Mouse (Mus musculus) layer of hippocampus, postnatal 25 days (tissue): ENCODE measurements at regions not wholly inside any gene's neighbourhood (a gene's known extent, or its start where the extent isn't known, plus 50 kb on each side); places are given as distances from the start of the nearest gene placed in this dataset.
"Not testable (repeated sequence)": the region's sequence is repeated elsewhere in the genome, so short reads cannot be mapped to it uniquely, and the experiment has no call there.

ENCODE experiments used
- DNase-seq, 2 experiments: peaks; one replicate each; pipeline ENCODE4 v3.0.0; 2022; ENCODE audit warnings: mixed read lengths in 2 of 2, low spot score in 1 of 2; ENCODE audit errors: extremely low spot score in 1 of 2

GRCm38 (mm10) chr6:114538185-114538584 is 104.7 kb upstream of the Atg7 start:
- DNase-seq: not testable (repeated sequence)

DNA sequence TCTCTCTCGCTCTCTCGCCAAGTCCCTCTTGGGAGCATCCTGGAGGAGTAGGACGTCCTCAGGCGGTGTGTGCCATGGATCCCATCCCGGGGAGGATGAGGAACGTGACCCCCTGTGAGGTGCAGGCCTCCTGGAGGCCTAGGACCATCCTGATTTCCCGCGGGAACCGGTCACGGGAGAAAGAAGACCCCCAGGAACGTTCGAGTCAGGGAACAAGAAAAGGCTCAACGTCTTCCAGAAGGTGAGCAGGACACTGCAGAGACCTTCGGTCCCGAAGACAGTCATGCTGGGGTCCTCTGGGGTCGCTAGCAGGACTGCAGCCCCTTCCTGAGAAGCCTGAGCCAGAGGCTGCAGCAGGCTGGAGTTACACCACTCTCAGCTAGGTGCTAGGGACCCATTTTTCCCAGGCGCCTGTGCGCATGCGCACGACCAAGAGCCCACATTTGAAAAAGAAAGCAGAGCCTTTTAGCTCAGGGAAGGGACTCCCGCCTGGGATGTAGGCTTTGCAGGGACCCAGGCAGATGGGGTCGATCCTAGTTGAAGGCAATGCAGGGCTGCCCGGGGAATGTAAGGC is 92.7 kb upstream of the Atg7 start:
- DNase-seq: peak; percentile 13 to 20

DNA sequence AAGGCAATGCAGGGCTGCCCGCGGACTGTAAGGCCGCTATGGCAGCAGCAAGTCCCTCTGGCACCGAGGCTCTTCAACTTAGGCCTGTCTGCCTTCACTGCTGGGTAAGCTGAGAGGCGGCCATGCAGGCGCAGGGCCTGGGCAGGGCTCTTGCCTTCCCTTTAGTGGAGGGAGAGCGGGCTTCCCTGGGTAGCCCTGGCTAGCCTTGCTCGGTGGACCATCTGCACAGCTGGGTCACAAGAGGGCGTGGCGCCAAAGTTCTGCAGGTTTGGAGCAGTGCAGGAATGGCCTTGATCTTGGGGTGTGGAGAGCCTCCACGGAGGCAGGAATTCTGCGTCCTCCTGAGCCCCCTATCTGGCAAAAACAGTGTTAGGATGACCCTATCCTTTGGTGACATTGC is 89.8 kb upstream of the Atg7 start:
- not testable (repeated sequence) for DNase-seq

DNA sequence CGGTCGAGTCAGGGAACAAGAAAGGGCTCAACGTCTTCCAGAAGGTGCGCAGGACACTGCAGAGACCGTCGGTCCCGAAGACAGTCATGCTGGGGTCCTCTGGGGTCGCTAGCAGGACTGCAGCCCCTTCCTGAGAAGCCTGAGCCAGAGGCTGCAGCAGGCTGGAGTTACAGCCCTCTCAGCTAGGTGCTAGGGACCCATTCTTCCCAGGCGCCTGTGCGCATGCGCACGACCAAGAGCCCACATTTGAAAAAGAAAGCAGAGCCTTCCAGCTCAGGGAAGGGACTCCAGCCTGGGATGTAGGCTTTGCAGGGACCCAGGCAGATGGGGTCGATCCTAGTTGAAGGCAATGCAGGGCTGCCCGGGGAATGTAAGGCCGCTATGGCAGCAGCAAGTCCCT is 87.7 kb upstream of the Atg7 start:
- peak in 1 of 2 experiments; percentile 4 for DNase-seq

DNA sequence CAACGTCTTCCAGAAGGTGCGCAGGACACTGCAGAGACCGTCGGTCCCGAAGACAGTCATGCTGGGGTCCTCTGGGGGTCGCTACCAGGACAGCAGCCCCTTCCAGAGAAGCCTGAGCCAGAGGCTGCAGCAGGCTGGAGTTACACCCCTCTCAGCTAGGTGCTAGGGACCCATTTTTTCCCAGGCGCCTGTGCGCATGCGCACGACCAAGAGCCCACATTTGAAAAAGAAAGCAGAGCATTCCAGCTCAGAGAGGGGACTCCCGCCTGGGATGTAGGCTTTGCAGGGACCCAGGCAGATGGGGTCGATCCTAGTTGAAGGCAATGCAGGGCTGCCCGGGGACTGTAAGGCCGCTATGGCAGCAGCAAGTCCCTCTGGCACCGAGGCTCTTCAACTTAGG is 65.6 kb upstream of the Atg7 start:
- peak; percentile 23 to 52 for DNase-seq
